Mouse (Mus musculus): ENCODE results near the gene Adamts16. TPM values are rescaled to one million over a fixed set of nuclear protein-coding genes. Genes with fewer than 3 reads are reported as not detected.

The Adamts16 gene
- polyA plus RNA-seq, 1 experiment from 2014 or later: 1.3 TPM

DNA sequence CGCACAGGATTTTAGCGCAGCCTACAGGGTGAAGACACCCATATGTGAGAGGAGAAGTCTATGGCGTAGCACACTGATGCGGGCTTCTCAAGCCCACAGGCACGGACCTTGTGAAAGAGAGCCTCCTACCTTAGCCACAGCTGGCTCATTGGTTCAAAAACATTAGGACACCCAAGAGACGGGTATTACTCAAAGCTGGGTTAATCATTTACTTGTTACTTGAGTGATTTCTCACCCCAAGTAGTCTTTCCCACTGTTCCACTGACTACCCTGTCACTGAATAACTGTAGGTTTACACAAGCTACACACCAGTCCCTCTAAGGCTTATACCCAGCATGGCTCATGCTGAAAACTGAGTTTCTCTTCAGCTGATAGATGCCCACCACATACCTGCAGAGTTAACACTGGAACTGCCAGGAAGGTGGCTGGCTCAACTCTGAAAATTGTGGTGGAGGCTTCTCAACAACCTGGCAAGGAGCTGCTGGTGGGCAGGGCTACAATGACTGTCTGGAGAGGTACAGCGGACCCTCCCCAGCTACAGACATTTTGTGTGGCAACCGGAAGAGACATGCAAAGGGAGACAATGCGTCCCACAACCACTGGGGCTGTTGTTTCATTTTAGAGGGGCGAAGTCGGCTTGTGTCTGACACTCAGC, 25.5 kb upstream of the Adamts16 start:
- Histone ChIP-seq H3K9ac (replicated peaks) (no peak overlapping the region), H3K36me3 (no peaks in the 10 kb centered on the region), H3K4me3 (replicated peaks) (no peak overlapping the region), H3K4me1 (replicated peaks) (0 out of 2 replicates have a peak, but pooled peaks cover 5% of the 10 kb centered on the region), H3K27ac (no peak overlapping the region), H3K27me3 (no peaks in the 10 kb centered on the region), H3K4me2 (replicated peaks) (no peak overlapping the region), H3K9me3 (no peaks in the 10 kb centered on the region)
- WGBS: 96% methylated on average over 11 of the region's 11 CpGs
- ATAC-seq: no peak

- H3K9ac ChIP-seq (replicated peaks): no peak overlapping the region
- no peak overlapping the region for H3K4me3 ChIP-seq (replicated peaks)
- no peaks in the 10 kb centered on the region for H3K9me3 ChIP-seq
- 0 out of 2 replicates have a peak, but pooled peaks cover 5% of the 10 kb centered on the region for H3K4me1 ChIP-seq (replicated peaks)
- H3K27ac ChIP-seq: no peak overlapping the region
- no peak for ATAC-seq
- no peaks in the 10 kb centered on the region for H3K27me3 ChIP-seq
- no peak overlapping the region for H3K4me2 ChIP-seq (replicated peaks)
- whole genome bisulfite sequencing: 82% methylated on average over 5 of the region's 5 CpGs
- H3K36me3 ChIP-seq: no peaks in the 10 kb centered on the region
These were observed 24.3 kb upstream of the Adamts16 start for GRCm38 (mm10) chr13:70865867-70866266.

GRCm38 (mm10) chr13:70862162-70862908, 20.7 kb upstream of the Adamts16 start:
- H3K4me2 ChIP-seq (replicated peaks): no peak overlapping the region
- no peaks in the 10 kb centered on the region for H3K9me3 ChIP-seq
- H3K36me3 ChIP-seq: no peaks in the 10 kb centered on the region
- H3K27ac ChIP-seq: no peak overlapping the region
- no peaks in the 10 kb centered on the region for H3K27me3 ChIP-seq
- H3K4me3 ChIP-seq (replicated peaks): no peak overlapping the region
- WGBS: 43% methylated on average over 8 of the region's 8 CpGs
- 0 out of 2 replicates have a peak, but pooled peaks cover 5% of the 10 kb centered on the region for H3K4me1 ChIP-seq (replicated peaks)
- no peak overlapping the region for H3K9ac ChIP-seq (replicated peaks)
- ATAC-seq: no peak

DNA sequence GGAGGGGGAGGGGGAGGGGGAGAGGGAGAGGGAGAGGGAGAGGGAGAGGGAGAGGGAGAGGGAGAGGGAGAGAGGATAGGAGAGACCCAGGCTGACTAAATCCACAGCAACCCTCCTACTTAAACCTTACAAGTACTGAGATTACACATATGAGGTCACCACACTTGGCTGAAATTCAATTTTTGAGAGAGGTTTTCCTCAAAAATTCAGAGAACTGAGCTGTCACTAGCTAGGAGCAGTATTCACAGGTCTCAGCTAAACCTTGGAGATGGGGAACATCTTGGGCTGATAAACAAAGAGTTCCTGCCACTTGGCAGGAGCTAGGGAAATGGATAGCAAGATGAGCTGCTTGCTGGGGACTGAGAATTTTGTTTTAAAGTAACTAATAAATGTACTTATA, 12.0 kb upstream of the Adamts16 start:
- no peak overlapping the region for H3K4me3 ChIP-seq (replicated peaks)
- H3K9me3 ChIP-seq: no peaks in the 10 kb centered on the region
- ATAC-seq: no peak
- no peaks in the 10 kb centered on the region for H3K27me3 ChIP-seq
- no peak overlapping the region for H3K4me2 ChIP-seq (replicated peaks)
- H3K36me3 ChIP-seq: no peaks in the 10 kb centered on the region
- H3K4me1 ChIP-seq (replicated peaks): no peaks in the 10 kb centered on the region
- H3K9ac ChIP-seq (replicated peaks): no peak overlapping the region
- no peak overlapping the region for H3K27ac ChIP-seq

DNA sequence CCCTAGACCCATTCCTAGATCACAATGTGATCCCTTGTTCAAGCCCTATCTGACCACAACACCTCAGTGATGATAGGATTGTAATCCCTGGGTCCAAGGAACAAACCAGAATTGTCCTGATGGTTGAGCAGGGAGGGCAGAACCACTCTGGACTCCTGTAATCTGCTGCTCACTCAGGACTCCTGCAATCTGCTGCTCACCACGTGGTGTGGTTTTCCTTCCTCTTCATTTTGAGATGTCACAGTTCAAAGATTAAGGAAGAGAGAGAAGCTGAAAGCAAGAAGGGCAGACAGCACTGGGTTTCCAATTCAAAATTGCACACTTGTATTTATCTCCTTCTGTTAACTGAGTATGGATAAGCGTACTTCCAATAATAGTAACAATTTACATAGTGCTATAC, 5.3 kb upstream of the Adamts16 start:
- H3K9ac ChIP-seq (replicated peaks): no peak overlapping the region
- no peaks in the 10 kb centered on the region for H3K36me3 ChIP-seq
- H3K4me1 ChIP-seq (replicated peaks): peaks cover 5% of the 10 kb centered on the region
- H3K4me3 ChIP-seq (replicated peaks): no peak overlapping the region
- H3K4me2 ChIP-seq (replicated peaks): no peak overlapping the region
- WGBS: 58% methylated on average over 2 of the region's 2 CpGs
- H3K9me3 ChIP-seq: no peaks in the 10 kb centered on the region
- no peak for ATAC-seq
- H3K27ac ChIP-seq: no peak overlapping the region
- H3K27me3 ChIP-seq: peaks cover 9% of the 10 kb centered on the region

- H3K4me3 ChIP-seq (replicated peaks): no peak overlapping the region
- WGBS: 78% methylated on average over 7 of the region's 7 CpGs
- no peak overlapping the region for H3K27ac ChIP-seq
- H3K9ac ChIP-seq (replicated peaks): no peak overlapping the region
- H3K36me3 ChIP-seq: no peaks in the 10 kb centered on the region
- H3K9me3 ChIP-seq: no peaks in the 10 kb centered on the region
- H3K27me3 ChIP-seq: peaks cover 21% of the 10 kb centered on the region
- no peak for ATAC-seq
- no peak overlapping the region for H3K4me2 ChIP-seq (replicated peaks)
- peaks cover 16% of the 10 kb centered on the region for H3K4me1 ChIP-seq (replicated peaks)
These were observed 3.9 kb upstream of the Adamts16 start for GRCm38 (mm10) chr13:70845526-70845925.

DNA sequence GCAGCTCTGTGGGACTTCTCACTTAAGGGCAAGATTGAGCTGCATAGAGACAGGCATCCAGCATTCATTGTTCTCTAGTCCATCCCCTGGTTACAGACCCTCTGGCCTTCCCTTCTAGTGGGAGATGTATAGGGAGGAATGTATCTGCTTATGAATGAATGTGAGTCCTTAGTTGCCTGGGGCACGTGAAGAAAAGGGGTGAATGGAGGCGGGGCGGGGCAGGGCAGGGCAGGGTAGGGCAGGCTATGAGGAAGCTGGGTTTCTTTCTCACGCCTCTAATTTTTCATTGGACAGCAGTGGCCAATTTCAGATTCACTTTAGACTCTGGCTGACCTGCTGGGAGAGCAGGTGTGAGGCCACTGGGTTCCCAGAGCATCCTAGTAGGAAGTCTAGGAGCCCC, 515 bp upstream of the Adamts16 start:
- peak overlapping the region; percentile 45 for H3K4me3 ChIP-seq (replicated peaks)
- H3K27ac ChIP-seq: no peak overlapping the region
- no peaks in the 10 kb centered on the region for H3K36me3 ChIP-seq
- peak overlapping the region; percentile 63 for H3K4me2 ChIP-seq (replicated peaks)
- WGBS: 35% methylated on average over 4 of the region's 4 CpGs
- H3K27me3 ChIP-seq: peaks cover 24% of the 10 kb centered on the region
- peaks cover 16% of the 10 kb centered on the region for H3K4me1 ChIP-seq (replicated peaks)
- no peaks in the 10 kb centered on the region for H3K9me3 ChIP-seq
- H3K9ac ChIP-seq (replicated peaks): 0 out of 2 replicates have a peak overlapping the region, but pooled peaks have one; percentile 62
- ATAC-seq: peak; percentile 44

DNA sequence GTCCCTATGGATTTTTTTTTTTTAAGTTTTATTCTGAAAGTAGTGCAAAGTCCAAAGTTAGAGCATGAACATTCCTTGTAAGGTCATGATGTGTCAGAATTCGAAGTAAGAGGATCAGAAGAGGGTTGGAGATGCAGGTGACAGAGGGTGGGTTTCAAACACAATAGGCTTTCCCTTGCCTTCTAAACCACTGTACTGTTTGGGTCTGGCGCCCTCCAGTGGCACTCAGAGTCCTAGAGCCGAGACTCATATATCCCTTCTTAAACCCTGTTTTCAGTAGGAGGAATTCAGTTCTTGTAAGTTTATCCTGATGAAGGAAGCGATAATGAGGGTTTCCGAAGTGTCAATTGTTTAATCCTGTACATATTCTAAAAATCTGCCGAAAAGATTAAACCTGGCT, 1.4 kb downstream of the Adamts16 start:
- H3K36me3 ChIP-seq: no peaks in the 10 kb centered on the region
- peaks cover 24% of the 10 kb centered on the region for H3K27me3 ChIP-seq
- H3K4me2 ChIP-seq (replicated peaks): no peak overlapping the region
- no peak overlapping the region for H3K27ac ChIP-seq
- no peaks in the 10 kb centered on the region for H3K9me3 ChIP-seq
- peak; percentile 70; the same call in 1 of the 2 replicates for ATAC-seq
- no peak overlapping the region for H3K9ac ChIP-seq (replicated peaks)
- H3K4me1 ChIP-seq (replicated peaks): peaks cover 16% of the 10 kb centered on the region
- 10% methylated on average over 6 of the region's 6 CpGs for WGBS
- H3K4me3 ChIP-seq (replicated peaks): no peak overlapping the region

- no peak for ATAC-seq
- Histone ChIP-seq H3K27ac (no peak overlapping the region), H3K4me3 (replicated peaks) (no peak overlapping the region), H3K9ac (replicated peaks) (no peak overlapping the region), H3K4me1 (replicated peaks) (peaks cover 16% of the 10 kb centered on the region), H3K9me3 (no peaks in the 10 kb centered on the region), H3K4me2 (replicated peaks) (no peak overlapping the region), H3K27me3 (peaks cover 21% of the 10 kb centered on the region), H3K36me3 (no peaks in the 10 kb centered on the region)
- 88% methylated on average over 5 of the region's 5 CpGs for WGBS
These were observed 4.0 kb downstream of the Adamts16 start for GRCm38 (mm10) chr13:70837571-70837970.

GRCm38 (mm10) chr13:70836246-70836645, 5.4 kb downstream of the Adamts16 start:
- 81% methylated on average over 7 of the region's 7 CpGs for WGBS
- Histone ChIP-seq H3K9me3 (no peaks in the 10 kb centered on the region), H3K4me1 (replicated peaks) (peaks cover 4% of the 10 kb centered on the region; the same call in 1 of the 2 replicates), H3K4me3 (replicated peaks) (no peak overlapping the region), H3K9ac (replicated peaks) (no peak overlapping the region), H3K27me3 (peaks cover 8% of the 10 kb centered on the region), H3K4me2 (replicated peaks) (no peak overlapping the region), H3K36me3 (no peaks in the 10 kb centered on the region), H3K27ac (no peak overlapping the region)
- ATAC-seq: no peak

DNA sequence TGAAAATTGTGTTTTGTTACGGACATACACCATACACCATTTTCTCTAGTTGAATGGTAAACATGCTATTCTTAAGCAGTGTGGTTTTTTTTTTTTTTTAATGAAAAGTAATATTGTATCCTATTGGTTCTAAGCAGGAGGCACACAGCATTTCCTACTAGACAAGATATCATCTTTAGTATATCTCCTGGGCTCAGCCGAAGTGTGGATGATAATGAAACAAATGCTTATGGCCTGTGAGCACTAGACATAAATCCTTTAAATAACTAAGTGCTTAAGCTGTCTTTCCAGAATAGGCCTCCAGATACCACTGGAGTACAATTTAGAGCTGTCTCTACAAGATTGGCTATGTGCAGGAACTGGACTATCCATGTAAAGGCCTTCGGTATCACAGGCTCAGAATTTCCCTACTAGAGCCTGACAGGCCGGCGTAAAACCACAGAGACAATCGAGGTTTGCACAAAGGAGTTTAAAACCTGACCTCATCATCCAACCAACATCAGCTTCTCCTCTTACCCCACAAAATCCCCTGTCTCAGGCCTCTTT, 8.9 kb downstream of the Adamts16 start:
- H3K4me1 ChIP-seq (replicated peaks): no peaks in the 10 kb centered on the region
- ATAC-seq: no peak
- no peak overlapping the region for H3K9ac ChIP-seq (replicated peaks)
- H3K9me3 ChIP-seq: no peaks in the 10 kb centered on the region
- H3K27ac ChIP-seq: no peak overlapping the region
- no peaks in the 10 kb centered on the region for H3K27me3 ChIP-seq
- WGBS: 87% methylated on average over 6 of the region's 6 CpGs
- H3K4me3 ChIP-seq (replicated peaks): no peak overlapping the region
- no peaks in the 10 kb centered on the region for H3K36me3 ChIP-seq
- no peak overlapping the region for H3K4me2 ChIP-seq (replicated peaks)

DNA sequence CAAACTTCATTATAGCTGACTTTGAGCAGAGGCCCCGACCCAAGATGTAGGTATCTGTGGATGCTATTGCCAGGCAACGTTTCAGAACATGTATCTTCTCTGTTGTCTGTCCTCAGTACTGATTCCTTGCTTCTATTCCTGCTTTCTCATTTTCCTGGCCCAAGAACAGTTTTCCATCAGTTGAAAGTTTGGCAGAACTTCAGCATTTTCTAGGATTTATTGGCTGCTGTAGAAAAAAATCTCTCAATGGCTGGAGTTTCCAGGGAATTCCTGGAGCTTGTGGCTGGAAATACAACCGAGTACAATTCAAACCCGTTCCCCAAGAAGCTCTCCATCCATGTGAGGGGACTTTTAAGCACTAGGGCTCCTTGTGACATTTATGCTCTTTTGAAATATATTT, 10.6 kb downstream of the Adamts16 start:
- no peaks in the 10 kb centered on the region for H3K4me1 ChIP-seq (replicated peaks)
- H3K27ac ChIP-seq: no peak overlapping the region
- no peak for ATAC-seq
- no peaks in the 10 kb centered on the region for H3K36me3 ChIP-seq
- H3K27me3 ChIP-seq: no peaks in the 10 kb centered on the region
- no peak overlapping the region for H3K4me3 ChIP-seq (replicated peaks)
- H3K4me2 ChIP-seq (replicated peaks): no peak overlapping the region
- H3K9me3 ChIP-seq: no peaks in the 10 kb centered on the region
- WGBS: 81% methylated on average over 4 of the region's 4 CpGs
- H3K9ac ChIP-seq (replicated peaks): no peak overlapping the region

Data from midbrain, embryonic 13.5 days (tissue).